9 mouse cellular contexts compared by ENCODE assay signal in genomic region chr11:31168831-31169160, GRCm38 (mm10). TPM values are rescaled to one million over a fixed set of nuclear protein-coding genes. Genes with fewer than 3 reads are reported as not detected.
DNase-seq lines count a peak whose midpoint lies in the region; TF ChIP-seq lines count a peak whose summit lies in the region.
"Had no signal": no experiment of that assay in that cellular context is flagged by ENCODE, and none has a peak within 500 bp of the region (broad histone marks: within the 10 kb centered on the region; RNA-seq: fewer than 3 reads in every experiment).

No protein-coding gene starts in this region.

- no peaks in the 10 kb centered on the region for H3K9me3 ChIP-seq in midbrain, embryonic 10.5 days (replicated peaks)

- no peaks in the 10 kb centered on the region for H3K36me3 ChIP-seq in midbrain, embryonic 10.5 days

- H3K4me3 ChIP-seq in gastrocnemius, adult 2 months: peak overlapping the region; percentile 62
- peak overlapping the region; percentile 72 for H3K4me3 ChIP-seq in bone marrow, adult 2 months (replicated peaks; ENCODE audit: control insufficient read depth, low read depth, low read length)
- H3K4me3 ChIP-seq in midbrain, embryonic 10.5 days: peak overlapping the region; percentile 60

- DNase-seq in gastrocnemius, adult 2 months: no peak
- no peak for DNase-seq in gastrocnemius, postnatal 10 days
- peak; percentile 15 to 18 for DNase-seq in heart, postnatal 10 days
- no peak for DNase-seq in midbrain, embryonic 10.5 days (ENCODE audit: low spot score)
- DNase-seq in frontal cortex, postnatal 14 days (ENCODE audit: low spot score in 2 of 2): no peak
- no peak for DNase-seq in adrenal gland, adult 8-10 months
- no peak for DNase-seq in kidney, postnatal 25 days

- WGBS in bone marrow, adult 2 months: 33% methylated on average over 2 of the region's 2 CpGs
- WGBS in midbrain, embryonic 10.5 days: 54% methylated on average over 2 of the region's 2 CpGs

- intact Hi-C loops in gastrocnemius, adult 2 months (cut with DNase I): no loop called here
- intact Hi-C loops in heart, postnatal 10 days (cut with DNase I): no loop called here

- TF ChIP-seq POLR2A in bone marrow, adult 2 months (IDR thresholded peaks at IDR 0.05; ENCODE audit: borderline replicate concordance, control insufficient read depth, low read depth, low read length): no peak

- H3K27ac ChIP-seq in gastrocnemius, adult 2 months: no peak overlapping the region
- no peak overlapping the region for H3K27ac ChIP-seq in bone marrow, adult 2 months (ENCODE audit: control insufficient read depth, insufficient read depth, low read depth, low read length, poor library complexity)
- peak overlapping the region; percentile 59 for H3K27ac ChIP-seq in midbrain, embryonic 10.5 days (replicated peaks)

- 0 out of 2 replicates have a peak, but pooled peaks cover 4% of the 10 kb centered on the region for H3K27me3 ChIP-seq in midbrain, embryonic 10.5 days (ENCODE audit: low read depth, poor library complexity, severe bottlenecking)

- no peak for TF ChIP-seq CTCF in gastrocnemius, adult 2 months (IDR thresholded peaks at IDR 0.05)
- TF ChIP-seq CTCF in bone marrow, adult 2 months (IDR thresholded peaks at IDR 0.05; ENCODE audit: control insufficient read depth, insufficient read depth, low read length): no peak

- no peaks in the 10 kb centered on the region for H3K4me1 ChIP-seq in bone marrow, adult 2 months (ENCODE audit: control insufficient read depth, insufficient read depth, low read length)
- H3K4me1 ChIP-seq in midbrain, embryonic 10.5 days: peaks cover 12% of the 10 kb centered on the region

RNA-seq across cellular contexts. Expression of gene Gm17332, which starts 13.5 kb away (rescaled TPM):
- total RNA-seq in gastrocnemius, adult 2 months (2021): not detected
- not detected for total RNA-seq in gastrocnemius, postnatal 10 days (2021)
- not detected in 2 replicates for polyA plus RNA-seq in bone marrow, adult 2 months (2011; ENCODE audit: insufficient read depth, insufficient read length, low replicate concordance, missing spikeins)
- not detected for total RNA-seq in heart, postnatal 10 days (2021)
- polyA plus RNA-seq in midbrain, embryonic 10.5 days (2016; fragmentation: Nextera tagmentation; extraction: Ambion mirVana): not detected in 2 replicates
- not detected for total RNA-seq in adrenal gland, adult 8-10 months (2022)
- polyA plus RNA-seq: C2C12 had no signal

Comparison
In these comparisons a context has a peak if more than half of its experiments do, and no peak if none do; other contexts are left out.
1. DNase-seq: peak in heart, postnatal 10 days (2 of 2); none in gastrocnemius, adult 2 months (single experiment), gastrocnemius, postnatal 10 days (single experiment), midbrain, embryonic 10.5 days (single experiment), frontal cortex, postnatal 14 days (0 of 2), adrenal gland, adult 8-10 months (single experiment) and kidney, postnatal 25 days (0 of 2).
2. Peak in every context shown above with its lines, with median percentiles within 50 percentile points of each other: H3K4me3 ChIP-seq.